Mouse (Mus musculus): ENCODE results near the gene Pacs2.

DNA sequence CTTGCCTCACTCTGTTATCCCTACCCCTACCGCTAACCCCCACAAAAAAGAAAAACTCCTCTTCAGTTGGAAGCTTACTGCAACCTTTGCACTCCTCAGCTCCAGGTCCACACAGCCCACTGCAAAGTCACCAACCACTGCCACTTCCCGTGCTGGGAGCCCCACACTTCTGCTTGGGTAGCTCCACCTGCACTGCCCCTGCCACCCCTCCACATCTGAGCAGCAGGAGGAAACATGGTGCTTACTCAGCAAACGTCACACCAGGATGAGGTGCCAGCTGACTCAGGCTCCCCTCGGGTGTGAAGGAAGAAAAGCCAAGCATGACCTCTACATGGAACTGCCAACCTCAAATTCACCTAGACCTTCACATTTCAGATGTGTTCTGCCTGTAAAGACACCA lies 20.2 kb upstream of the Pacs2 start:
- TF ChIP-seq POLR2A (IDR thresholded peaks at IDR 0.05; ENCODE audit: insufficient read length, low read depth) (no peak), TCF12 (IDR thresholded peaks at IDR 0.05; ENCODE audit: insufficient read depth, poor library complexity, severe bottlenecking) (no peak), MAX (IDR thresholded peaks at IDR 0.05; ENCODE audit: low read depth) (no peak), E2F4 (IDR thresholded peaks at IDR 0.05; ENCODE audit: insufficient read depth) (no peak)
